Mouse (Mus musculus) midbrain, postnatal 0 days (tissue): ENCODE results near the gene Atl3. TPM values are rescaled to one million over a fixed set of nuclear protein-coding genes. Genes with fewer than 3 reads are reported as not detected.
"Not testable (repeated sequence)": the region's sequence is repeated elsewhere in the genome, so short reads cannot be mapped to it uniquely, and the experiment has no call there.

Source experiments
- ATAC-seq: fragments of 200-750 bp; cut with Nextera tagmentation; 2 replicates; pipeline ENCODE4 v1.8.0; 2017; ENCODE audit warnings: moderate number of reproducible peaks, mild to moderate bottlenecking, moderate TSS enrichment, moderate library complexity; ENCODE audit not compliant: low FRiP score
- DNase-seq: peaks from one replicate; pipeline ENCODE4 v3.0.0-alpha.2; 2015; ENCODE audit warnings: low spot score
- H3K27ac ChIP-seq: fragments of 300-500 bp; sonication (generic); 2 replicates; pipeline ENCODE4 v1.5.1; 2014; ENCODE audit warnings: low read depth, mild to moderate bottlenecking, low read length, mixed read lengths
- H3K27me3 ChIP-seq: fragments of 300-500 bp; sonication (generic); 2 replicates; pipeline ENCODE4 v1.6.1; 2014; ENCODE audit warnings: low read length, control low read depth, mixed read lengths; ENCODE audit not compliant: insufficient read depth
- H3K36me3 ChIP-seq: fragments of 300-500 bp; sonication (generic); 2 replicates; pipeline ENCODE4 v1.6.1; 2014; ENCODE audit warnings: low read length, control low read depth, mixed read lengths; ENCODE audit not compliant: insufficient read depth
- H3K4me1 ChIP-seq: fragments of 300-500 bp; sonication (generic); 2 replicates; pipeline ENCODE4 v1.6.1; 2014; ENCODE audit warnings: mild to moderate bottlenecking, control low read depth, antibody characterized with exemption, low read length, mixed read lengths; ENCODE audit not compliant: insufficient read depth
- H3K4me2 ChIP-seq: fragments of 300-500 bp; sonication (generic); 2 replicates; pipeline ENCODE4 v1.6.1; 2014; ENCODE audit warnings: low read depth, mild to moderate bottlenecking, low read length, mixed read lengths; ENCODE audit not compliant: poor library complexity, severe bottlenecking
- H3K4me3 ChIP-seq: fragments of 300-500 bp; sonication (generic); 2 replicates; pipeline ENCODE4 v1.5.1; 2014; ENCODE audit warnings: low read depth, mild to moderate bottlenecking, low read length, moderate library complexity
- H3K9ac ChIP-seq: fragments of 300-500 bp; sonication (generic); replicated peaks from 2 replicates; pipeline ENCODE4 v1.6.1; 2014; ENCODE audit warnings: mild to moderate bottlenecking, low read length, moderate library complexity, mixed read lengths; ENCODE audit not compliant: poor library complexity, severe bottlenecking
- H3K9me3 ChIP-seq: fragments of 300-500 bp; sonication (generic); 2 replicates; pipeline ENCODE4 v1.6.1; 2016; ENCODE audit warnings: low read length, control low read depth
- CTCF ChIP-seq: IDR thresholded peaks from 2 replicates; pipeline ENCODE4 v1.5.1; 2016; ENCODE audit warnings: antibody characterized with exemption, mild to moderate bottlenecking
- WGBS: fragments of 180-500 bp; shearing (Covaris S2); extraction: QIAGEN DNeasy Blood & Tissue Kit; methylation state at CpG from one replicate; pipeline ENCODE4 v1.1.7; 2014; 5-methylcytosine and 5-hydroxymethylcytosine counted together
- polyA plus RNA-seq: library from polyadenylated mRNA; unstranded; fragments of >200 nt; fragmentation: Nextera tagmentation; extraction: Ambion mirVana; gene quantifications from 2 replicates; pipeline ENCODE4 v1.2.1, GENCODE M21; 2015
- total RNA-seq: library from RNA; depleted of rRNA; stranded (reverse); fragments of >200 nt; gene quantifications from 2 replicates; pipeline ENCODE4 v1.2.3, GENCODE M21; 2014

Atl3 gene
- total and polyA plus RNA-seq, 2 experiments from 2014 or later: 5.3 to 10.2 TPM

DNA sequence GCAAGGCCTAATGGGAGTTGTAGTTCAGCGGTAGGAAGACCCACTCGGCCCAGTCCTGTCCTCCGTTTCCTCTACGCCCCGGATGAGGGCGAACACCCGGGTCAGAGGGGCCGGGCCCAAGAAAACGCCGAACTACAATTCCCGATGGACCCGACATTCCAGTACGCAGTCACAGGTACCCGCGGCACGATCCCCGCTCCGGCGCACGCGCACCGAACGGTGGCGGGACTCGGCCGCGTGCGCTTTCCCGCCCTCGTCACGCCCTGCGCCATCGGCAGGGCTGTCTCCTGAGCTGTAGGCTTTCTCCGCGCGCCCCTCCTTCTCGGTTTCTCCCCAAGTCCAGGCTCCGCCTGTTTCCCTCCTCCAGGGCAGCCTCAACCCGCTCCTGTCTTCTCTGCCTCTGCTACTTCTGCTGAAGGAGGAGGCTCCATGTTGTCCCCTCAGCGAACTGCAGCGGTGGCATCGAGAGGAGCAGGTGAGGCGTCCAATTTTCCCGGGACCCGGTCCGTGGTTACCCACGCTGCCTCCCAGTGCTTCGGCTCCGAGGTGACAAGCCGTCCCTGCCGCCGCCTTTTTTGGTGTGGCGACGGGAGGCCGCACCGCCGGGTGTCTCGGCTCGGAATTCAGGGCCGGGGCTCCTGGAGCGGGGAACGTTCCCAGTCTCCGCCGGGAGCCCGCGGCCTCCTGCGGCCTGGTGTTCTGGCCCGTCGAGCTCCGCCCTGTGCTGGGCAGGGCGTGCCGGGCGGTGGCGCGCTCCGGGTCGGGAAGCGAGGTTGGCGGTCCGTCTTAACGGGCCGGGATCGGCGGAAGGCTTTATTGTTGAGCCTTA is 561 bp downstream of the Atl3 start:
- Histone ChIP-seq H3K4me3 (peak overlapping the region; percentile 47), H3K4me1 (no peaks in the 10 kb centered on the region), H3K4me2 (peak overlapping the region; percentile 61), H3K9me3 (no peaks in the 10 kb centered on the region), H3K36me3 (no peaks in the 10 kb centered on the region), H3K9ac (peak overlapping the region; percentile 54), H3K27ac (peak overlapping the region; percentile 95), H3K27me3 (no peaks in the 10 kb centered on the region)
- ATAC-seq (peak; percentile 97), DNase-seq (peak; percentile 98)
- TF ChIP-seq CTCF: peak; percentile 33
- WGBS: under 1% methylated on average over 84 of the region's 84 CpGs

DNA sequence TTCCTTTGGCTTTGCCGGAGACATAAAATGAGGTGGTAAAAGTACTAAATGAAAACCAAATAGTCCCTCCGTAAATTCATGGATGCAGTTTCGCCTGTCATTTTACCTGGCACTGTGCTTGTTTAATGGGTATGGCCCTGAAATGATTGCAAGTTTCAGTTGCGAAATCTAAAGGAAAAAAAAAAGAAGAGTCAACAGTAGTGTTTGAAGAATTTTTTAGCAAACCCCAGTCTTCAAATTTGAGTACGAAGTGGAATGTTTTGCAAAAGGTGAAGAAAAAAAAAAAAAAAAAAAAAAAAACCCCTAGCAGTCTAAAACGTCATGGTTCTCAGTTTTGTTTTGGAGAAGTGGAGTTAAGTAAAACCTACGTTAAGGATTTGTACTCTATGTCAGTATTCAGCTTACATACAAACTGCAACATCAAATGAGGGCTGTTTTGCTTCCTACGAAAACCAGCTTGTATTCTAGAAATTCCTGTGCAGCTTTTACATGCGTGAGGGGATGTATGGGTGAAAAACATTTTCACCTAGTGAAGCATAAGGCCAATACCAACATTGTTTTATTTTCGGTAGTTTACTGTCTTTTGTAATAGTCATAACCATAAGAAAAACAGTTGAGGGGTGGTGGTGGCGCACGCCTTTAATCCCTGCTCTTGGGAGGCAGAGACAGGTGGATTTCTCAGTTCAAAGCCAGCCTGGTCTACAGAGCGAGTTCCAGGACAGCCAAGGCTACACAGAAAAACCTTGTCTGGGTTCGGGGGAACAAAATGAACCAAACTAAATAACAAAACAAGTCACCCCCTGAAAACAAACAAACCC is 1.6 kb downstream of the Atl3 start:
- H3K27me3 ChIP-seq: no peaks in the 10 kb centered on the region
- no peak for DNase-seq
- H3K4me2 ChIP-seq: peak overlapping the region; percentile 61
- H3K4me1 ChIP-seq: no peaks in the 10 kb centered on the region
- 0 out of 2 replicates have a peak overlapping the region, but pooled peaks have one; percentile 95 for H3K27ac ChIP-seq
- peak overlapping the region; percentile 47 for H3K4me3 ChIP-seq
- ATAC-seq: no peak
- WGBS: 40% methylated on average over 14 of the region's 14 CpGs
- no peaks in the 10 kb centered on the region for H3K36me3 ChIP-seq
- H3K9ac ChIP-seq: peak overlapping the region; percentile 54; the same call in 1 of the 2 replicates
- H3K9me3 ChIP-seq: no peaks in the 10 kb centered on the region
- TF ChIP-seq CTCF: no peak

DNA sequence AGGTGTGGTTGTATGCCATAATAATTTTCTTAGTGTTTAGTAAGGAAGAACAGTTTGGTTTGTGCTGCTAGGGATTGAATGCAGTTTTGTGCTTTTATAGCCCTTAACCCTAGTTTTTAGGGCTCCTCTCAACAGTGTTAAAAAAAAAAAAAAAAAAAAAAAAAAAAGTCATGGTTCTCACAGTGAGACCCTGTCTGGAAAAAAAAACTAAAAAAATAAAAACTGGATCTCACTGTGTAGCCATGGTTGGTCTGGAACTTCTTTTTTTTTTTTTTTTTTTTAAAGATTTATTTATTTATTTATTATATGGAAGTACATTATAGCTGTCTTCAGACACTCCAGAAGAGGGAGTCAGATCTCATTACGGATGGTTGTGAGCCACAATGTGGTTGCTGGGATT is 2.2 kb downstream of the Atl3 start:
- H3K9me3 ChIP-seq, DNase-seq, H3K9ac ChIP-seq, H3K36me3 ChIP-seq, H3K27ac ChIP-seq, H3K4me3 ChIP-seq, H3K4me2 ChIP-seq, ATAC-seq, H3K27me3 ChIP-seq, H3K4me1 ChIP-seq: not testable (repeated sequence)
- WGBS: 57% methylated on average over 1 of the region's 1 CpGs

DNA sequence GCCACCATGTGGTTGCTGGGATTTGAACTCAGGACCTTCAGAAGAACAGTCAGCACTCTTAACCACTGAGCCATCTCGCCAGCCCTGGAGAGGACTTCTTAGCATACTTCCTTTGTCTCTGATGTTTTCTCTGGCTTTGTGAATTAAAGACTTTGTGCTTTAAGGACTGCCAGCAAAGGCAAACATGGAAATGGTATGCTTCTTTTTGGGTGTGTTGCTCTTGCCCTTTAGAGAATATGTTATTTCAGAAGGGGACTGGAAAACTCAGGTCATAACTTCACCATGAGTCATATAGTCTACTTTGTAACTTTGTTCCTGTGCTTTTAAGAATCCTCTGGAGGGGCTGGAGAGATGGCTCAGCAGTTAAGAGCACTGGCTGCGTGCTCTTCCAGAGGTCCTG is 5.0 kb downstream of the Atl3 start:
- Histone ChIP-seq H3K4me1 (no peaks in the 10 kb centered on the region), H3K27ac (no peak overlapping the region), H3K4me3 (no peak overlapping the region), H3K27me3 (no peaks in the 10 kb centered on the region), H3K4me2 (no peak overlapping the region), H3K9ac (no peak overlapping the region), H3K9me3 (no peaks in the 10 kb centered on the region), H3K36me3 (no peaks in the 10 kb centered on the region)
- DNase-seq (no peak), ATAC-seq (no peak)
- WGBS: 96% methylated on average over 2 of the region's 2 CpGs
- TF ChIP-seq CTCF: no peak

DNA sequence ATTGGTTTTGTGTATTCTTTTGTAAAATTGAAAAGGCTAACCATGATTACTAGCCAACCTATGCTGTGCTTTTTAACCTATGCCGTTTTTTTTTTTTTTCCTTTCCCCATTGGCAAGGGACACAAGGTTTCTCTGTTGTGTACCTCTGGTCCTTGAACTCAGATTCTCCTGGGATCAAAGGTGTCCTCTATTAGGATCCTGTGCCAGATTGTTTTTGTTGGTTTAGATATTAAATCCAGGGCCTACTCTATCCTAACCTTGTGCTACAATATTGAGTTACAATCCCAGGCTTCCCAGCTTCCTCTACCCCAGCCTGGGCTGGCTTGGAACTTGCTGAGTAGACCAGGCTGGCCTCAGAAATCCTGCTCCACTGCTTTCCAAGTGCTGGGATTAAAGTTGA is 6.9 kb downstream of the Atl3 start:
- Histone ChIP-seq H3K9ac (no peak overlapping the region), H3K27me3 (no peaks in the 10 kb centered on the region), H3K36me3 (no peaks in the 10 kb centered on the region), H3K4me1 (no peaks in the 10 kb centered on the region), H3K4me3 (no peak overlapping the region), H3K27ac (no peak overlapping the region), H3K4me2 (no peak overlapping the region), H3K9me3 (no peaks in the 10 kb centered on the region)
- ATAC-seq: no peak
- 93% methylated on average over 1 of the region's 1 CpGs for WGBS
- TF ChIP-seq CTCF: no peak
- DNase-seq: no peak

DNA sequence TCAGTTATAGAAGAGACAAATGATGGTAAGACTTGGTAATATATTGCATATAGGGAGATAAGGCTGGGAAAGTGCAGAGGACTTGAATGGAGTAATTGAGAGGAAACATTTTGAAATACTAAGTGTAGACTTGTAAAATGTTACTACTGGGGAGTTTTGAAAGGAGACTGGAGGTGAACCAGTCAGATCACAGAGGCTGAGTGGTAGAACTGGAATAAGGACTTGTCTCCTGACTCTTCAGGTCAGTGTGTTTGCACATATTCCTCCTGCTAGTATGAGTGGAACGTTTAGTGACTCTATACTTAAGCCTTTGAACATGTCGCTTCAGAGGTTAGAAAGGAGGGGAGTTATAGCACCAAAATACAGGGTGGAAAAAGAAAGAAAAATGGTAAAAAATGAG is 8.6 kb downstream of the Atl3 start:
- 84% methylated on average over 2 of the region's 2 CpGs for WGBS
- DNase-seq (no peak), ATAC-seq (no peak)
- Histone ChIP-seq H3K4me2 (no peak overlapping the region), H3K4me1 (no peaks in the 10 kb centered on the region), H3K9ac (no peak overlapping the region), H3K27me3 (no peaks in the 10 kb centered on the region), H3K36me3 (no peaks in the 10 kb centered on the region), H3K9me3 (no peaks in the 10 kb centered on the region), H3K4me3 (no peak overlapping the region), H3K27ac (no peak overlapping the region)
- TF ChIP-seq CTCF: no peak
